Mouse (Mus musculus): ENCODE data around the gene Dync1i1. TPM values are rescaled to one million over a fixed set of nuclear protein-coding genes. Genes with fewer than 3 reads are reported as not detected.

Gene Dync1i1
- total RNA-seq, 2 experiments from 2014 or later = 125 to 137 TPM

DNA sequence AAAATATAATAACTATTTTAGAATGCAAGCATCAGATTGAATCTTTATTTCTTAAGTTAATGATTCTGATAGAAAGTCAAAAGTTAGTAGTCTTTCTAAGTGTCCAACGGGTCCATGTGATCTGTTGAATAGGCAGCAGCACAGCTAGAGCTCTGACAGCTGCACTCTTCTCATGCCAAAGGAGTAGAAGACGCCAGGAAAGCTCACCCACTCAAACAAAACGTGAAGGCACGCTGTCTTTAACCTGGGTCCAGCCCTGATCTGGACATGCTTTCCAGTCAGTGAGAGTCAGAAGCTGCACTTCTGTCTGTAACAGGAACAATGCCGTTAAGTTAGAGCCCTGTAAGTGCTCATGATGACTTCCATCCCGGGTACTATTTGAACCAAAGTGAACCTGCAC, 56.3 kb downstream of the Dync1i1 start:
- intact Hi-C loops (cut with DNase I) = no loop called here
- no peak overlapping the region for H3K4me3 ChIP-seq
- no peak overlapping the region for H3K27ac ChIP-seq
- no peak for DNase-seq (ENCODE audit: extremely low spot score in 1 of 2, low spot score in 2 of 2)
- TF ChIP-seq CTCF (IDR thresholded peaks at IDR 0.05) = no peak

GRCm38 (mm10) chr6:5783830-5784229, 58.4 kb downstream of the Dync1i1 start:
- no peak overlapping the region for H3K4me3 ChIP-seq
- DNase-seq (ENCODE audit: extremely low spot score in 1 of 2, low spot score in 2 of 2) = no peak
- no peak for TF ChIP-seq CTCF (IDR thresholded peaks at IDR 0.05)
- intact Hi-C loops (cut with DNase I) = no loop called here
- H3K27ac ChIP-seq = no peak overlapping the region

- TF ChIP-seq CTCF (IDR thresholded peaks at IDR 0.05) = no peak
- Histone ChIP-seq H3K4me3 (no peak overlapping the region), H3K27ac (no peak overlapping the region)
- DNase-seq (ENCODE audit: extremely low spot score in 1 of 2, low spot score in 2 of 2) = no peak
- intact Hi-C loops (cut with DNase I) = loop anchor here (5.0 kb wide), 1 partner anchor 63 kb away; the partner anchor contains the start of gene Dync1i1
Measured at GRCm38 (mm10) chr6:5790607-5791006, 65.2 kb downstream of the Dync1i1 start.

GRCm38 (mm10) chr6:5794106-5794753, 68.8 kb downstream of the Dync1i1 start:
- intact Hi-C loops (cut with DNase I) = loop anchor here (5.0 kb wide), 1 partner anchor 67 kb away; the partner anchor contains the start of gene Dync1i1
- H3K27ac ChIP-seq = no peak overlapping the region
- peak; percentile 20 to 26 for DNase-seq (ENCODE audit: extremely low spot score in 1 of 2, low spot score in 2 of 2)
- TF ChIP-seq CTCF (IDR thresholded peaks at IDR 0.05) = no peak
- H3K4me3 ChIP-seq = no peak overlapping the region

- TF ChIP-seq CTCF (IDR thresholded peaks at IDR 0.05) = no peak
- Histone ChIP-seq H3K4me3 (no peak overlapping the region), H3K27ac (no peak overlapping the region)
- DNase-seq (ENCODE audit: extremely low spot score in 1 of 2, low spot score in 2 of 2) = no peak
- intact Hi-C loops (cut with DNase I) = no loop called here
Measured at GRCm38 (mm10) chr6:5795314-5795713, 69.9 kb downstream of the Dync1i1 start.

DNA sequence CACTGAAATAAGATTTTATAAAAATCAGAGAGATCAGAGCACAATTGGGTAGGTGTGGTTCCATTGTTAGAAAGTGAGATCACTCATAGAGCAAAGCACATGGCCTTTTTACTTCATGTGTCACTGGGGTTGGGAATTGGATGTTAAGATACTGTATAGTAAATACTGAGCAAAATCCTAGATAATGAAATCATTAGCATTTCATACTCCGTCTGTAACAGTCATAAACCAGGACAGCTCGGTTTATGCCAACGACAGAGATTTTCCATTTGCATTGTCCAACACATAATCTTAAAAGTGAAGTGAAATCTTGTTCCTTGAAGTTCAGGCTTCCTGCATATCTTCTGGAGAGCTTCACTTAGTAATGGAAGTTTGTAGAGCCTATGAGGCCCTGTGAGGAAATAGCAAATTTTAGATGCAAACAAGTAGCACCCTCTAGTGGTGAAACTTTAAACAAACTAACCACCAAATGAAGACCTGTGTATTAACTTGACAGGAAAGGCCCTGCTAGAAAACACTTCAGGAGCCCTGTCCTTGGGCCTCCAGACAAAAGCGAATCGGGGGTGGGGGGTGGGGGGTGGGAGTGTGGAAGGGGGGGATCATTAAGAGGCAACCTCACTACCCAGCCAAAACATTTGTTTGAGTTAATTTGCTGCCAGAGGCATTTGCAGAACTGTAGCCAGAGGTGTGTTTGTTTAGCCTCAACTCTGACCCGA, 76.8 kb downstream of the Dync1i1 start:
- intact Hi-C loops (cut with DNase I) = loop anchor here (1.0 kb wide), 1 partner anchor 157 kb away; no protein-coding TSS in a partner anchor
- H3K4me3 ChIP-seq = no peak overlapping the region
- peak; percentile 68 for TF ChIP-seq CTCF (IDR thresholded peaks at IDR 0.05)
- H3K27ac ChIP-seq = no peak overlapping the region
- no peak for DNase-seq (ENCODE audit: extremely low spot score in 1 of 2, low spot score in 2 of 2)

DNA sequence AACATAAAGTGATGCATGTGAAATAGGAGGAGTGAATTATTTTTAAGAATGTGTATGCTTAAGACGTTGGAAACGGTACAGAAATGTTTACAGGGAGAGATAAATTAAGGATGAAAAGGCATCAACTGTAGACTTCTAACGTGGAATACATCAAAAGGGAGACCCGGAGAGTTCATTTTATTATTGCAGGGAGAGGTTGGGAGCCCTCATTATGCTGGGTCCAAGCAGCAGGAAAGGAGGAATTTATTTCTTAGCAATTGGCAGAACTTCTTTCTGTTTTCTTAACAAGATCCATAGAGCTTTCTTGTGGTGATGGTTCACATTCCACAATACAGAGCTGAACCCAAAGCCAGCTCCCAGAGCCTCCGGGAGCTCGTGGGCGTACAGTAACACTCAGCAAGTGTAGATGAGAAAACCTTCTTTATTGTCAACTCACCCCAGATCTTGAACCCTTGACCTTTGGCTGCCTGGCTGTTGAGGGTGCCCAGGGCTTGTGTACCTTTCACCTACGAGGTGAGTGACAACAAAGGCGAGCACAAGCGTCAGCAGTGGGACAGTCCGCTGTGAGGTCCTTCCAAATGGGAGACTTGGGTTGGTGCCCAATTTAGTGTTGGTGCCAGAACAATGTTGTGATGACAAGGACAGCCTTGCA, 77.5 kb downstream of the Dync1i1 start:
- Histone ChIP-seq H3K4me3 (no peak overlapping the region), H3K27ac (no peak overlapping the region)
- peak in 1 of 2 experiments; percentile 16 for DNase-seq (ENCODE audit: extremely low spot score in 1 of 2, low spot score in 2 of 2)
- intact Hi-C loops (cut with DNase I) = loop anchor here (1.0 kb wide), 1 partner anchor 158 kb away; no protein-coding TSS in a partner anchor
- TF ChIP-seq CTCF (IDR thresholded peaks at IDR 0.05) = no peak

- DNase-seq (ENCODE audit: extremely low spot score in 1 of 2, low spot score in 2 of 2) = no peak
- no peak for TF ChIP-seq CTCF (IDR thresholded peaks at IDR 0.05)
- no peak overlapping the region for H3K27ac ChIP-seq
- intact Hi-C loops (cut with DNase I) = no loop called here
- H3K4me3 ChIP-seq = no peak overlapping the region
Measured at GRCm38 (mm10) chr6:5808008-5808421, 82.6 kb downstream of the Dync1i1 start.

DNA sequence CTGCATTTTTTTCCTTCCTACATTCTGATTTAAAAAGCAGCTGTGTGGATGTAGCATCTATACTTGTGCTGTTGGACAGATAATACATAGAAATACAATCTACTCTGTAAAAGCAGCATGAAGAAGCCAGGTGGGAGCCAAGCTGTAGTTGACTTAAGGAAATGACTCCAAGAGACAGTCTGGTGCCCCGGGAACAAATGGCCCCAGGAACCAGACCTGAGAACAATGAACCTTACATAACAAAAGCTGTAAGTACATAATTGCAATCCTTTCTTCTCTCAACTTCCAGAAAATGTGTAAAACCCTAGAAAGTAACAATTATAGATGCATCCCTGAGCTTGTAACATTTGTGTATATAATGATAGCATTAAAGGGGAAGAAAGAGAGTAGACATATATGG, 86.6 kb downstream of the Dync1i1 start:
- Histone ChIP-seq H3K27ac (no peak overlapping the region), H3K4me3 (no peak overlapping the region)
- DNase-seq (ENCODE audit: extremely low spot score in 1 of 2, low spot score in 2 of 2) = no peak
- TF ChIP-seq CTCF (IDR thresholded peaks at IDR 0.05) = no peak
- intact Hi-C loops (cut with DNase I) = no loop called here

- intact Hi-C loops (cut with DNase I) = no loop called here
- TF ChIP-seq CTCF (IDR thresholded peaks at IDR 0.05) = no peak
Measured at GRCm38 (mm10) chr6:5819674-5820073, 94.2 kb downstream of the Dync1i1 start.

DNA sequence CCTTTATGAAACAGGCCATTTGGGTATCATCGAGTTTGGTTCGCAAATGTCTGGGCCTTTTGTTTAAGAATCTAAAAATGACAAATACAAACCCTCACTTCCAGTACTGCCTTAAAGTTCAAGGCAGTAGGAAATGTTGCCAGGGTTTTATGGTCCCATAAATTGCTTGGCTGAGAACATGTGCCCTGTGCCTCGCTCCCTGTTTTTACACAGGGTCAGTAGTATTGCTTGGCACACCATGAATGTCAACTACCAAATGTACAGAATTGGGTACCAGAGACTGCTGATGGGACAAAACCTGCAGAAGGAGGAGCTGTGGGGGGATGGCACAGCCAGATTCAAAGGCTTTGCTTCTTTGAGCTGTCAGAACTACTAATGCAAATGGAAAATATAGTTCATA, 100.0 kb downstream of the Dync1i1 start:
- H3K4me3 ChIP-seq = no peak overlapping the region
- no peak for TF ChIP-seq CTCF (IDR thresholded peaks at IDR 0.05)
- H3K27ac ChIP-seq = no peak overlapping the region
- DNase-seq (ENCODE audit: extremely low spot score in 1 of 2, low spot score in 2 of 2) = no peak
- intact Hi-C loops (cut with DNase I) = no loop called here

More at GRCm38 (mm10) chr6:5819674-5820073, 94.2 kb downstream of the Dync1i1 start:
- no peak overlapping the region for H3K27ac ChIP-seq
- H3K4me3 ChIP-seq = no peak overlapping the region
- no peak for DNase-seq (ENCODE audit: extremely low spot score in 1 of 2, low spot score in 2 of 2)

DNA sequence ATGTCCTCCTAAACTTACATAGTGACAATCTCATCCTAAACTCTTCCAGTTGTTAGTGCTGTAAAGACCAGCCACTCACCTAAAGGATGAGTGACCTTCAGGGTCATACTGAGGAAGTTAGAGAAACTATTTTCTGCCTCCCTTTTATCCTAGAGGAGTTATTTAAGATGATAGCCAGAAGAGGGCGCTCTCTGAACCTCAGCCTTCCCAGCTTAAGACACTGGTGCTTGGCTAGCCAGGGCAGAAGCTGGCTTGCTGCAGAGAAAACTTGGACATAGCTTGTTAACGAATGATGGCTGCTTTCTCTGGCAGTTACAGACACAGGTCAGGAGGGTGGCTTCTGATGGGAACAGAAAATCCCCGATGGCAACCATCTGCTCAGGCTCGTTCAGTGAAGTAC, 101.6 kb downstream of the Dync1i1 start:
- Histone ChIP-seq H3K27ac (no peak overlapping the region), H3K4me3 (no peak overlapping the region)
- intact Hi-C loops (cut with DNase I) = no loop called here
- peak; percentile 46 for TF ChIP-seq CTCF (IDR thresholded peaks at IDR 0.05)
- DNase-seq (ENCODE audit: extremely low spot score in 1 of 2, low spot score in 2 of 2) = no peak

Data from left cerebral cortex, adult 2 months (tissue).